Mouse (Mus musculus) hindbrain, embryonic 11.5 days (tissue): ENCODE data around the gene Rusc1. TPM values are rescaled to one million over a fixed set of nuclear protein-coding genes. Genes with fewer than 3 reads are reported as not detected.

ENCODE experiments used
- ATAC-seq: fragments of 200-750 bp; cut with Nextera tagmentation; 2 replicates; pipeline ENCODE4 v1.8.0; 2017; ENCODE audit warnings: mild to moderate bottlenecking, moderate TSS enrichment, moderate library complexity; ENCODE audit not compliant: low FRiP score
- DNase-seq: peaks from one replicate; pipeline ENCODE4 v3.0.0-alpha.2; 2015; ENCODE audit warnings: low spot score
- H3K27ac ChIP-seq: fragments of 300-500 bp; sonication (generic); 2 replicates; pipeline ENCODE4 v1.5.1; 2014; ENCODE audit warnings: mild to moderate bottlenecking, low read depth, low read length
- H3K27me3 ChIP-seq: fragments of 300-500 bp; sonication (generic); 2 replicates; pipeline ENCODE4 v1.6.1; 2014; ENCODE audit warnings: mild to moderate bottlenecking, low read length, moderate library complexity, mixed read lengths; ENCODE audit not compliant: control insufficient read depth, insufficient read depth
- H3K36me3 ChIP-seq: fragments of 300-500 bp; sonication (generic); 2 replicates; pipeline ENCODE4 v1.6.1; 2014; ENCODE audit warnings: mild to moderate bottlenecking, low read length, moderate library complexity, mixed read lengths; ENCODE audit not compliant: control insufficient read depth, insufficient read depth
- H3K4me1 ChIP-seq: fragments of 300-500 bp; sonication (generic); replicated peaks from 2 replicates; pipeline ENCODE4 v1.6.1; 2014; ENCODE audit warnings: low read length, mixed read lengths; ENCODE audit not compliant: control insufficient read depth, insufficient read depth
- H3K4me2 ChIP-seq: fragments of 300-500 bp; sonication (generic); replicated peaks from 2 replicates; pipeline ENCODE4 v1.6.1; 2014; ENCODE audit warnings: mild to moderate bottlenecking, low read depth, low read length
- H3K4me3 ChIP-seq: fragments of 300-500 bp; sonication (generic); 2 replicates; pipeline ENCODE4 v1.5.1; 2014; ENCODE audit warnings: low read depth, low read length
- H3K9ac ChIP-seq: fragments of 300-500 bp; sonication (generic); 2 replicates; pipeline ENCODE4 v1.6.1; 2014; ENCODE audit warnings: low read depth, low read length
- H3K9me3 ChIP-seq: fragments of 300-500 bp; sonication (generic); 2 replicates; pipeline ENCODE4 v1.6.1; 2016; ENCODE audit warnings: low read length; ENCODE audit not compliant: control insufficient read depth
- WGBS: fragments of 180-500 bp; shearing (Covaris S2); extraction: QIAGEN DNeasy Blood & Tissue Kit; methylation state at CpG from one replicate; pipeline ENCODE4 v1.1.7; 2014; 5-methylcytosine and 5-hydroxymethylcytosine counted together
- polyA plus RNA-seq: library from polyadenylated mRNA; unstranded; fragments of >200 nt; fragmentation: Nextera tagmentation; extraction: Ambion mirVana; gene quantifications from 2 replicates; pipeline ENCODE4 v1.2.1, GENCODE M21; 2014

Gene Rusc1
- 28.7 and 35.4 TPM in 2 replicates for polyA plus RNA-seq

GRCm38 (mm10) chr3:89093175-89093574, at the start of gene Rusc1:
Gene Rusc1, minus strand, starts transcription at chr3:89093311.
- Histone ChIP-seq H3K4me2 (peak within 1 kb of the TSS; percentile 98), H3K4me1 (peaks cover 13% of the 10 kb centered on the region), H3K27ac (peak within 1 kb of the TSS; percentile 25; the same call in 1 of the 2 replicates), H3K9me3 (no peaks in the 10 kb centered on the region), H3K9ac (peak within 1 kb of the TSS; percentile 73), H3K27me3 (peaks cover 22% of the 10 kb centered on the region), H3K4me3 (peak within 1 kb of the TSS; percentile 63), H3K36me3 (peaks cover 4% of the 10 kb centered on the region; the same call in 1 of the 2 replicates)
- DNase-seq (peak; percentile 87), ATAC-seq (peak; percentile 79)
- WGBS: 2% methylated on average over 16 of the region's 18 CpGs

GRCm38 (mm10) chr3:89136365-89136764, 43.3 kb upstream of the Rusc1 start:
- Histone ChIP-seq H3K4me2 (no peak overlapping the region), H3K9ac (no peak overlapping the region), H3K4me3 (no peak overlapping the region), H3K27me3 (no peaks in the 10 kb centered on the region; the same call in 1 of the 2 replicates), H3K9me3 (no peaks in the 10 kb centered on the region), H3K36me3 (no peaks in the 10 kb centered on the region), H3K27ac (no peak overlapping the region), H3K4me1 (no peaks in the 10 kb centered on the region)
- ATAC-seq: no peak
- no peak for DNase-seq
- 32% methylated on average over 9 of the region's 9 CpGs for WGBS

GRCm38 (mm10) chr3:89135958-89136357, 42.8 kb upstream of the Rusc1 start, which contains the start of gene Pklr:
Gene Pklr, plus strand, starts transcription at chr3:89136142.
- H3K27ac ChIP-seq: no peak within 1 kb of the TSS
- H3K36me3 ChIP-seq: no peaks in the 10 kb centered on the region
- 67% methylated on average over 3 of the region's 3 CpGs for WGBS
- ATAC-seq (no peak), DNase-seq (no peak)
- no peaks in the 10 kb centered on the region for H3K4me1 ChIP-seq
- H3K4me2 ChIP-seq: no peak within 1 kb of the TSS
- no peak within 1 kb of the TSS for H3K9ac ChIP-seq
- H3K9me3 ChIP-seq: no peaks in the 10 kb centered on the region
- H3K27me3 ChIP-seq: no peaks in the 10 kb centered on the region
- no peak within 1 kb of the TSS for H3K4me3 ChIP-seq

DNA sequence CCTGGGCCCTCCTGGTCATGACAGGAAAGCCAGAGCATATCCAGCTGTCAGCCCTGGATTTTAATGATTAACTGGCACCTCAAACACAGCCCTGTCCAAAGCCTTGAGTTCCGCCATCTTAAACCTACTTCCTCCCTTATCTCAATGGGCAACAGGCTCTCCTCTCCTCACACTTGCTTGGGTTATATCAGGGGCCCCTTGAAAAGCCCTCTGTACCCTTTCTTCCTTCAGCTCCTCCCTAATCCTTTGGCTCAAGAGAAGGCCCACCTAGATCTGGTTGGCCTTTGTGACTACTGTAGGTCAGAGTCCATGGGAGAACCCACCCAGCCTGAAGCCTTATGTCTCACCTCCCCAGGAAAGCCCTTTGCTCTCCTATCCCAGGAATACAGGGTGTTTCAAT, 40.6 kb upstream of the Rusc1 start:
- H3K4me3 ChIP-seq: no peak overlapping the region
- 90% methylated on average over 1 of the region's 1 CpGs for WGBS
- H3K36me3 ChIP-seq: no peaks in the 10 kb centered on the region
- no peak overlapping the region for H3K9ac ChIP-seq
- H3K9me3 ChIP-seq: no peaks in the 10 kb centered on the region
- H3K4me2 ChIP-seq: no peak overlapping the region
- ATAC-seq (no peak), DNase-seq (no peak)
- H3K27me3 ChIP-seq: no peaks in the 10 kb centered on the region
- H3K27ac ChIP-seq: no peak overlapping the region
- no peaks in the 10 kb centered on the region for H3K4me1 ChIP-seq

- WGBS: 80% methylated on average over 7 of the region's 7 CpGs
- ATAC-seq: no peak
- Histone ChIP-seq H3K27me3 (no peaks in the 10 kb centered on the region), H3K4me3 (no peak overlapping the region), H3K27ac (no peak overlapping the region), H3K9me3 (no peaks in the 10 kb centered on the region), H3K9ac (no peak overlapping the region), H3K4me1 (no peaks in the 10 kb centered on the region), H3K4me2 (no peak overlapping the region), H3K36me3 (no peaks in the 10 kb centered on the region)
- DNase-seq: no peak
Measured at GRCm38 (mm10) chr3:89133063-89133450, 39.9 kb upstream of the Rusc1 start.

- WGBS: 15% methylated on average over 29 of the region's 30 CpGs
- Histone ChIP-seq H3K27ac (no peak overlapping the region), H3K4me3 (peak overlapping the region; percentile 23), H3K27me3 (no peaks in the 10 kb centered on the region), H3K4me2 (peak overlapping the region; percentile 45), H3K36me3 (no peaks in the 10 kb centered on the region), H3K9me3 (no peaks in the 10 kb centered on the region), H3K4me1 (no peaks in the 10 kb centered on the region), H3K9ac (peak overlapping the region; percentile 46)
- ATAC-seq (no peak; the same call in 1 of the 2 replicates), DNase-seq (peak; percentile 49)
Measured at GRCm38 (mm10) chr3:89132285-89133062, 39.4 kb upstream of the Rusc1 start.

DNA sequence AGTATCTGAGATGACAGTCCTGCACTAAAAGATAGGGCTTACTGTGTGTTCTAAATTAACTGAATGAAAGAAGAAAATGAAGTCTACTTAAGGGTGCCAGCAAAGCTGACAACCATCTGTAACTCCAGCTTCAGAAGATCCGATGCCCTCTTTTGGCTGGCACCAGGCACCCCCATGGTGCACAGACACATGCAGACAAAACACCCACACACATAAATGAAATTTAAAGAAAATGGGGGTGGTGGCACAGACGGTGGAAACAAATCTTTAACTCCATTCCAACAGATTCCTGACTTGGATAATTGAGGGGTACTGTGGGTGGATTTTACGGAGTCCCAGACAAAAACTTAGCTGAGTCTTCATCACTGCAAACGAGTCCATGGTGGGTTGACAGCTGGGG, 38.7 kb upstream of the Rusc1 start:
- Histone ChIP-seq H3K4me3 (no peak overlapping the region; the same call in 1 of the 2 replicates), H3K27me3 (no peaks in the 10 kb centered on the region), H3K9ac (no peak overlapping the region), H3K4me1 (no peaks in the 10 kb centered on the region), H3K4me2 (no peak overlapping the region), H3K9me3 (no peaks in the 10 kb centered on the region), H3K36me3 (no peaks in the 10 kb centered on the region), H3K27ac (no peak overlapping the region)
- WGBS: 54% methylated on average over 4 of the region's 4 CpGs
- ATAC-seq (no peak), DNase-seq (no peak)

- WGBS: 97% methylated on average over 3 of the region's 3 CpGs
Measured at GRCm38 (mm10) chr3:89129908-89130307, 36.8 kb upstream of the Rusc1 start.

GRCm38 (mm10) chr3:89125981-89126380, 32.9 kb upstream of the Rusc1 start:
- H3K9ac ChIP-seq: no peak overlapping the region
- H3K27me3 ChIP-seq: no peaks in the 10 kb centered on the region
- WGBS: 90% methylated on average over 3 of the region's 3 CpGs
- DNase-seq: no peak
- no peak for ATAC-seq
- no peak overlapping the region for H3K27ac ChIP-seq
- H3K4me2 ChIP-seq: no peak overlapping the region
- H3K36me3 ChIP-seq: no peaks in the 10 kb centered on the region
- no peaks in the 10 kb centered on the region for H3K4me1 ChIP-seq
- H3K9me3 ChIP-seq: no peaks in the 10 kb centered on the region
- no peak overlapping the region for H3K4me3 ChIP-seq

More at GRCm38 (mm10) chr3:89129908-89130307, 36.8 kb upstream of the Rusc1 start:
- Histone ChIP-seq H3K4me3 (no peak overlapping the region), H3K9ac (no peak overlapping the region), H3K4me2 (no peak overlapping the region), H3K4me1 (no peaks in the 10 kb centered on the region), H3K36me3 (no peaks in the 10 kb centered on the region), H3K27ac (no peak overlapping the region), H3K27me3 (no peaks in the 10 kb centered on the region), H3K9me3 (no peaks in the 10 kb centered on the region)
- ATAC-seq: no peak
- no peak for DNase-seq
